In the genomic region with DNA sequence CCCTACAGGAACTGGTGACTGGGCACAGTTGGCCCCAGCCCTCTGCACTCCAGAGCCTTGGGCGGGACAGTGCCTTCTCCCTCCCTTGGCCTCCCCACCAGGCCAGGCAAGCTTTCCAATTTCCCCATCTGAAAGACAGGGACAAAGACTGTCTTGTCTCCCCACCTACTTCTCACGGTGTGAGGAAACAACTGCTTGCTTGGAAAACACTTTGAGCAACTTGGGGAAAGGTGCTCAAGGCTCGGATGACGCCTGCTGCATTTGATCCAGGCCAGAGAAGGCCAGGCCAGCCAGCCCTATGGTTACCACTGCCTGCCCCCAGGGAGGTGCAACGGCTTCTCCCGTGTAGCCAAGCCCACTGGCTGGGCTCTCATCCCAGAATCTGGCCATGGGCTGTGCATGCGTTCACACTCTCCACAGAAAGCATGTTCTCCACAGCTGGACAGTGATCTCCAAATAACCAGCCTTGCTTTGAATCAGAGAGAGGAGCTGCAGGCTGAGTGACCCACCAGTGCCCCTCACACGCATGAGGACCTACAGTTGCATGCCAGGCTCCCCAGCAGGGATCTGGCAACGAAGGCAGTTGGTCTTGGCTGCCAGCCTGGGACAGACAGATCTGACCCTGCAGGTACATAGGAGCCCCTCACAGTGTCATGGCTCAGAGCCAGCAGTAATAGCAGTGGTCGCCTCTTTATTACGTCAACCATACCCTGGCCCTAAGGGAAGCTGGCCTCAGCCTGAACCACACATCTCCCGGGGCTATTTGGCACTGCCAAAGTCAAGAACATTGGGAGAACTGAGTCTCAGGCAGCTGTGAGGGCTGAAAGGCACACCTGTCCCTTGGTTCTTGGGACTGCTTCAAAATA, we compare ENCODE assay signal across 8 mouse cellular contexts. TPM values are rescaled to one million over a fixed set of nuclear protein-coding genes. Genes with fewer than 3 reads are reported as not detected.
DNase-seq lines count a peak whose midpoint lies in the region; ATAC-seq and TF ChIP-seq lines count a peak whose summit lies in the region.

No protein-coding gene starts in this region.

- no peak overlapping the region for H3K4me2 ChIP-seq in heart, embryonic 13.5 days

- 46% methylated on average over 12 of the region's 12 CpGs for WGBS in lung, adult 2 months
- 43% methylated on average over 12 of the region's 12 CpGs for WGBS in heart, embryonic 13.5 days

- TF ChIP-seq CTCF in lung, adult 2 months (IDR thresholded peaks at IDR 0.05; ENCODE audit: insufficient read depth, low read length), result no peak

- peak overlapping the region; percentile 50 for H3K27ac ChIP-seq in heart, embryonic 13.5 days (replicated peaks)

- no peaks in the 10 kb centered on the region for H3K9me3 ChIP-seq in heart, embryonic 13.5 days

- no peak for TF ChIP-seq POLR2A in lung, adult 2 months (IDR thresholded peaks at IDR 0.05; ENCODE audit: borderline replicate concordance, extremely low read depth, low read depth, low read length)

- no peaks in the 10 kb centered on the region for H3K36me3 ChIP-seq in heart, embryonic 13.5 days

- DNase-seq in lung, adult 18-20 months, result peak; percentile 49 to 58
- no peak for DNase-seq in lung, adult 2 months
- peak; percentile 58 for DNase-seq in cerebellum, adult 8-10 months
- DNase-seq in kidney, postnatal 4 days, result peak; percentile 41 to 60
- DNase-seq in retina, postnatal 1 day, result no peak
- no peak for DNase-seq in layer of hippocampus, postnatal 36 days
- no peak for DNase-seq in spleen, postnatal 36 days (ENCODE audit: low spot score in 2 of 2)

- peaks cover 20% of the 10 kb centered on the region for H3K4me1 ChIP-seq in lung, adult 2 months (ENCODE audit: control insufficient read depth, insufficient read depth, low read length)
- H3K4me1 ChIP-seq in heart, embryonic 13.5 days, result peaks cover 56% of the 10 kb centered on the region

- ATAC-seq in heart, embryonic 13.5 days (ENCODE audit: extremely low read depth, insufficient number of reproducible peaks, low FRiP score, low TSS enrichment), result no peak

- no peak overlapping the region for H3K4me3 ChIP-seq in lung, adult 2 months (replicated peaks; ENCODE audit: extremely low read depth, low read depth, low read length)
- H3K4me3 ChIP-seq in heart, embryonic 13.5 days, result no peak overlapping the region

- no peaks in the 10 kb centered on the region for H3K27me3 ChIP-seq in heart, embryonic 13.5 days (replicated peaks)

- H3K9ac ChIP-seq in heart, embryonic 13.5 days, result peak overlapping the region; percentile 48

RNA-seq across cellular contexts. Expression of a gene that starts 32.2 kb away (rescaled TPM):
- polyA plus RNA-seq in lung, adult 2 months (2012; rRNA removed), result 184 and 369 TPM in 2 replicates
- polyA plus RNA-seq in heart, embryonic 13.5 days (2015; fragmentation: Nextera tagmentation; extraction: Ambion mirVana), result 172 and 209 TPM in 2 replicates
- 100 to 1,000 TPM; 206 to 209 TPM for total RNA-seq in layer of hippocampus, postnatal 36 days (2021)

RNA-seq across cellular contexts. Expression of a gene that starts 57.4 kb away (rescaled TPM):
- 2.1 and 2.4 TPM in 2 replicates for polyA plus RNA-seq in lung, adult 2 months (2012; rRNA removed)
- polyA plus RNA-seq in heart, embryonic 13.5 days (2015; fragmentation: Nextera tagmentation; extraction: Ambion mirVana), result 10.9 and 12.1 TPM in 2 replicates
- total RNA-seq in layer of hippocampus, postnatal 36 days (2021), result 10 to 100 TPM; 10.7 to 12.4 TPM

Comparison
In these comparisons a context has a peak if more than half of its experiments do, and no peak if none do; other contexts are left out.
1. DNase-seq: peak in lung, adult 18-20 months (2 of 2), cerebellum, adult 8-10 months (single experiment) and kidney, postnatal 4 days (2 of 2); none in lung, adult 2 months (single experiment), retina, postnatal 1 day (single experiment), layer of hippocampus, postnatal 36 days (0 of 2) and spleen, postnatal 36 days (0 of 2).